Mouse (Mus musculus) lung, embryonic 15.5 days (tissue): ENCODE results near the gene Prl2c3. TPM values are rescaled to one million over a fixed set of nuclear protein-coding genes. Genes with fewer than 3 reads are reported as not detected.
"Not testable (repeated sequence)": the region's sequence is repeated elsewhere in the genome, so short reads cannot be mapped to it uniquely, and the experiment has no call there.

Experiments used
- ATAC-seq: fragments of 200-750 bp; cut with Nextera tagmentation; 2 replicates; pipeline ENCODE4 v1.8.0; 2017; ENCODE audit warnings: moderate number of reproducible peaks, borderline replicate concordance; ENCODE audit not compliant: low FRiP score, low TSS enrichment; ENCODE audit errors: extremely low read depth
- H3K27ac ChIP-seq: fragments of 300-500 bp; sonication (generic); 2 replicates; pipeline ENCODE4 v1.5.1; 2015; ENCODE audit warnings: moderate library complexity, mild to moderate bottlenecking, inconsistent platforms
- H3K27me3 ChIP-seq: fragments of 300-500 bp; sonication (generic); 2 replicates; pipeline ENCODE4 v1.6.1; 2015; ENCODE audit warnings: inconsistent platforms
- H3K36me3 ChIP-seq: fragments of 300-500 bp; sonication (generic); 2 replicates; pipeline ENCODE4 v1.6.1; 2015; ENCODE audit warnings: inconsistent platforms
- H3K4me1 ChIP-seq: fragments of 300-500 bp; sonication (generic); 2 replicates; pipeline ENCODE4 v1.6.1; 2015; ENCODE audit warnings: inconsistent platforms
- H3K4me2 ChIP-seq: fragments of 300-500 bp; sonication (generic); 2 replicates; pipeline ENCODE4 v1.6.1; 2015; ENCODE audit warnings: inconsistent platforms, mild to moderate bottlenecking, moderate library complexity
- H3K4me3 ChIP-seq: fragments of 300-500 bp; sonication (generic); 2 replicates; pipeline ENCODE4 v1.5.1; 2015; ENCODE audit warnings: mild to moderate bottlenecking, inconsistent platforms
- H3K9ac ChIP-seq: fragments of 300-500 bp; sonication (generic); 2 replicates; pipeline ENCODE4 v1.6.1; 2015; ENCODE audit warnings: inconsistent platforms
- H3K9me3 ChIP-seq: fragments of 300-500 bp; sonication (generic); 2 replicates; pipeline ENCODE4 v1.6.1; 2016; ENCODE audit warnings: inconsistent platforms
- WGBS: fragments of 180-500 bp; shearing (Covaris S2); methylation state at CpG from one replicate; pipeline ENCODE4 v1.1.7; 2015; 5-methylcytosine and 5-hydroxymethylcytosine counted together
- polyA plus RNA-seq: library from polyadenylated mRNA; unstranded; fragments of >200 nt; fragmentation: Nextera tagmentation; extraction: Ambion mirVana; gene quantifications from 2 replicates; pipeline ENCODE4 v1.2.1, GENCODE M21; 2015

The Prl2c3 gene
- polyA plus RNA-seq, 1 experiment from 2014 or later = 0.35 TPM

DNA sequence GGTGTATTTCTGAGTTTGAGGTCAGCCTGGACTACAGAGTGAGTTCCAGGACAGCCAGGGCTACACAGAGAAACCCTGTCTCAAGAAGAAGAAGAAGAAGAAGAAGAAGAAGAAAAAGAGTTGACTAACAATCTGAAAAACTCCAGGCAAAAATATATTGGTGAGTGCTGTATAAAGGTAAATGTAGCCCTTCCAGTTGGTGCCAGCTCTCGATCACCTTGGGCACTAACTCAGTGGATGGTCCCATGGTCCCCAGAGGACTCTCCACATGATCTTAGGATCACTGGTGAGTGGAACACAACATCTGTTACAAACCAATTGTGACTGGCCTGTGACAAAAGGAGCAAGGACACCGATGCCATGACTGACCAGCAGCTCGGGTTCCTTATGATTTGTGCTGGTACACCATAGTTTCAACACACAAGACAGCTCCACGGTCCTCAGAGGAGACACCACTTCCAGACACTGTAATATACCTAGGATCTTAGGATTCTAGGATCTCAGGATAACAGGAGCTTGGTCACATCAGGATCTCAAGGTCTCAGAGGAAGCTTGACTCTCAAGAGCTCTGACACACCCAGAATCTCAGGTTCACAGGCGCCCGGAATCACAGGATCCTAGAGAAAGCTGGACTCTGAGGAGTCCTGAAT lies 30.3 kb downstream of the Prl2c3 start:
- WGBS = 76% methylated on average over 6 of the region's 6 CpGs
- H3K9ac ChIP-seq, ATAC-seq, H3K27ac ChIP-seq, H3K4me2 ChIP-seq, H3K36me3 ChIP-seq, H3K9me3 ChIP-seq, H3K4me3 ChIP-seq, H3K27me3 ChIP-seq, H3K4me1 ChIP-seq: not testable (repeated sequence)

Other genes with a start within 250 kb of the Prl2c3 start
- 10.1 TPM in 2 replicates for gene Ero1lb, start 234.2 kb downstream of the Prl2c3 start, polyA plus RNA-seq
- not detected in 2 replicates for gene Prl2c2, start 205.3 kb upstream of the Prl2c3 start, polyA plus RNA-seq